Mouse (Mus musculus): ENCODE measurements at regions not wholly inside any gene's neighbourhood (a gene's known extent, or its start where the extent isn't known, plus 50 kb on each side); places are given as distances from the start of the nearest gene placed in this dataset.

DNA sequence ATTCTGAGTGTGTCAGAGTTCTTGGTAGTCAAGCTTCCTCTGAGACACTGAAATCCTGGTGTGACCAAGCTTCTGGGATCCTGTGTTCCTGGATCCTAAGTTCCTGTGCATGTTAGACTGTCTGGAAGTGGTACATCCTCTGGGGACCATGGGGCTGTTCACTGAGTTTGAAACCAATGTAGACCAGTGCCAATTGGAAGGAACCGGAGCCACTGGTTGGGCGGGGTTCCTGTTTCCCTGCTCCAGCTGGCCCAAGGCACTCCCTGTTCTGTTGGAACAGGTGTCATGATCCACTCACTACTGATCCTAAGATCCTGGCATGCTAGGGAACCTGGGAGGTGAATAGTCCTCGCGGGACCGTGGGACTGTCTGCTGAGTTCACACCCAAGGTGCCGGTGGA is 124.3 kb upstream of the Ccdc85a start:
- no peak for DNase-seq (ENCODE audit: extremely low read depth)
- Histone ChIP-seq H3K4me1 (ENCODE audit: control insufficient read depth in 1 of 2, insufficient read depth in 2 of 2) (no peaks in the 10 kb centered on the region), H3K27me3 (replicated peaks) (no peaks in the 10 kb centered on the region), H3K36me3 (replicated peaks in 1 of 2; ENCODE audit: control insufficient read depth in 1 of 2, insufficient read depth in 1 of 2, low read length in 1 of 2) (no peaks in the 10 kb centered on the region), H3K4me2 (ENCODE audit: insufficient read depth, low read depth, poor library complexity, severe bottlenecking) (no peak overlapping the region), H3K79me2 (replicated peaks; ENCODE audit: control insufficient read depth, extremely low read depth, insufficient read depth, poor library complexity, severe bottlenecking) (no peaks in the 10 kb centered on the region), H3K4me3 (replicated peaks in 1 of 3; ENCODE audit: low read depth in 2 of 3, low read length in 2 of 3, poor library complexity in 1 of 3) (no peak overlapping the region), H3K9me3 (replicated peaks; ENCODE audit: low read length) (no peaks in the 10 kb centered on the region), H3K27ac (ENCODE audit: insufficient read depth, low read depth) (no peak overlapping the region), H3K9ac (ENCODE audit: insufficient read depth, low read depth) (no peak overlapping the region)
- dilution Hi-C loops (cut with MboI; ENCODE audit: extremely low pct_ligation_motif_present, extremely low pct_unique_long_range_greater_than_20kb, low sequenced_read_pairs) = no loop called here
- no peak for TF ChIP-seq CHD2 (IDR thresholded peaks at IDR 0.05; ENCODE audit: low read length)
- no peak for TF ChIP-seq MAFK (IDR thresholded peaks at IDR 0.05; ENCODE audit: insufficient replicate concordance, low read length)
- no peak for TF ChIP-seq HCFC1 (IDR thresholded peaks at IDR 0.05; ENCODE audit: low read depth, low read length)
- TF ChIP-seq UBTF (IDR thresholded peaks at IDR 0.05; ENCODE audit: low read depth, low read length) = no peak
- no peak for TF ChIP-seq RAD21 (IDR thresholded peaks at IDR 0.05; ENCODE audit: low read depth, low read length)
- no peak for TF ChIP-seq TCF12 (IDR thresholded peaks at IDR 0.05; ENCODE audit: low read depth, low read length)
- no peak for TF ChIP-seq EP300 (IDR thresholded peaks at IDR 0.05; ENCODE audit: low read length)
- TF ChIP-seq BHLHE40 (IDR thresholded peaks at IDR 0.05; ENCODE audit: low read depth, low read length) = no peak
- no peak for TF ChIP-seq JUND (conservative IDR thresholded peaks at IDR 0.05; ENCODE audit: low read depth, low read length)
- TF ChIP-seq ZNF384 (IDR thresholded peaks at IDR 0.05; ENCODE audit: low read depth, low read length) = no peak
- in situ Hi-C loops (cut with MboI; ENCODE audit: low pct_ligation_motif_present, low pct_unique_long_range_greater_than_20kb, low sequenced_read_pairs) = no loop called here

DNA sequence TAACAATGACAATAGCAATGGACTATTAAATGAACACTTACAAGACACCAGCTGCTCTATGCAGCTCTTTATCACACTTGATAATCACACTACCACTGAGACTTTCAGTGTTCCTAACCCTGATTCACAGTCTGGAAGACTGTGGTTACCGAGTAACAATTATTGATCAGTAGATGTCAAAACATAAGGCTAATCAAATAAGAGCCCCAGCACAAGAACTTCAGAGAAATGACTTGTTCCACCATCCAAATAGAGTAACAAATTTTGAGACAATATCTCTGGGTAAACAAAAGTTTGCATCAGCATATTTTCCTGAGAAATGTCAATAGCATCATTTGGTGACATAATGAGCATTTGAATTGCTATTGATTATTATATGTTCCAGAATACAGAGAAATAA is 118.3 kb upstream of the Ccdc85a start:
- no peaks in the 10 kb centered on the region for H3K36me3 ChIP-seq (replicated peaks in 1 of 2; ENCODE audit: control insufficient read depth in 1 of 2, insufficient read depth in 1 of 2, low read length in 1 of 2)
- H3K4me1 ChIP-seq (ENCODE audit: control insufficient read depth in 1 of 2, insufficient read depth in 2 of 2) = no peaks in the 10 kb centered on the region
- no peak overlapping the region for H3K4me2 ChIP-seq (ENCODE audit: insufficient read depth, low read depth, poor library complexity, severe bottlenecking)
- H3K9me3 ChIP-seq (replicated peaks; ENCODE audit: low read length) = no peaks in the 10 kb centered on the region
- no peak overlapping the region for H3K27ac ChIP-seq (ENCODE audit: insufficient read depth, low read depth)
- no peaks in the 10 kb centered on the region for H3K79me2 ChIP-seq (replicated peaks; ENCODE audit: control insufficient read depth, extremely low read depth, insufficient read depth, poor library complexity, severe bottlenecking)
- H3K4me3 ChIP-seq (replicated peaks in 1 of 3; ENCODE audit: low read depth in 2 of 3, low read length in 2 of 3, poor library complexity in 1 of 3) = no peak overlapping the region
- no peak overlapping the region for H3K9ac ChIP-seq (ENCODE audit: insufficient read depth, low read depth)
- in situ Hi-C loops (cut with MboI; ENCODE audit: low pct_ligation_motif_present, low pct_unique_long_range_greater_than_20kb, low sequenced_read_pairs) (no loop called here), dilution Hi-C loops (cut with MboI; ENCODE audit: extremely low pct_ligation_motif_present, extremely low pct_unique_long_range_greater_than_20kb, low sequenced_read_pairs) (no loop called here)
- TF ChIP-seq RAD21 (IDR thresholded peaks at IDR 0.05; ENCODE audit: low read depth, low read length) = no peak
- TF ChIP-seq TCF12 (IDR thresholded peaks at IDR 0.05; ENCODE audit: low read depth, low read length) = no peak
- no peak for TF ChIP-seq MEF2A (IDR thresholded peaks at IDR 0.05; ENCODE audit: borderline replicate concordance, low read depth, low read length)
- no peak for TF ChIP-seq BHLHE40 (IDR thresholded peaks at IDR 0.05; ENCODE audit: low read depth, low read length)
- no peak for TF ChIP-seq UBTF (IDR thresholded peaks at IDR 0.05; ENCODE audit: low read depth, low read length)
- TF ChIP-seq HCFC1 (IDR thresholded peaks at IDR 0.05; ENCODE audit: low read depth, low read length) = no peak
- TF ChIP-seq SMC3 (IDR thresholded peaks at IDR 0.05; ENCODE audit: low read depth, low read length) = no peak
- no peak for TF ChIP-seq GABPA (IDR thresholded peaks at IDR 0.05; ENCODE audit: insufficient replicate concordance, low read depth, low read length)
- no peak for TF ChIP-seq ZKSCAN1 (IDR thresholded peaks at IDR 0.05; ENCODE audit: borderline replicate concordance, low read depth, low read length)
- TF ChIP-seq POLR2A (IDR thresholded peaks at IDR 0.05; ENCODE audit: low read depth, low read length) = no peak
- no peak for TF ChIP-seq CTCF (conservative IDR thresholded peaks at IDR 0.05 in 1 of 2, IDR thresholded peaks at IDR 0.05 in 1 of 2; ENCODE audit: low read depth in 2 of 2, low read length in 2 of 2)
- no peak for TF ChIP-seq USF1 (IDR thresholded peaks at IDR 0.05; ENCODE audit: low read depth, low read length)
- no peak for TF ChIP-seq ELF1 (IDR thresholded peaks at IDR 0.05; ENCODE audit: low read depth, low read length)
- TF ChIP-seq ETS1 (conservative IDR thresholded peaks at IDR 0.05; ENCODE audit: low read depth, low read length) = no peak
- no peaks in the 10 kb centered on the region for H3K27me3 ChIP-seq (replicated peaks)
- DNase-seq (ENCODE audit: extremely low read depth) = no peak

All from CH12.LX (cell line).